Mouse (Mus musculus) bone marrow macrophage, adult 2 months (primary cell): ENCODE results near the gene P2ry13. TPM values are rescaled to one million over a fixed set of nuclear protein-coding genes. Genes with fewer than 3 reads are reported as not detected.

Experiments used
- H3K27ac ChIP-seq: 2 replicates; pipeline ENCODE4 v1.5.1; 2012; ENCODE audit warnings: low read depth, low read length; ENCODE audit not compliant: insufficient read depth
- H3K4me1 ChIP-seq: 2 replicates; pipeline ENCODE4 v1.6.1; 2012; ENCODE audit warnings: low read length; ENCODE audit not compliant: control insufficient read depth, insufficient read depth
- H3K4me3 ChIP-seq: 2 replicates; pipeline ENCODE4 v1.5.1; 2012; ENCODE audit warnings: mild to moderate bottlenecking, low read length, moderate library complexity; ENCODE audit not compliant: insufficient read depth
- CTCF ChIP-seq: IDR thresholded peaks from 2 replicates; pipeline ENCODE4 v1.5.1; 2012; ENCODE audit warnings: low read depth, mild to moderate bottlenecking, low read length, moderate library complexity
- POLR2A ChIP-seq: IDR thresholded peaks from 2 replicates; pipeline ENCODE4 v1.6.1; 2012; ENCODE audit warnings: mild to moderate bottlenecking, low read depth, low read length, borderline replicate concordance
- polyA plus RNA-seq: library from polyadenylated mRNA; stranded (reverse); fragments of >200 nt; gene quantifications from 2 replicates; pipeline ENCODE4 v1.2.4, GENCODE M21; 2012; ENCODE audit not compliant: missing spikeins, insufficient read depth, insufficient read length

The P2ry13 gene
- polyA plus RNA-seq, 1 experiment: 21.0 TPM

DNA sequence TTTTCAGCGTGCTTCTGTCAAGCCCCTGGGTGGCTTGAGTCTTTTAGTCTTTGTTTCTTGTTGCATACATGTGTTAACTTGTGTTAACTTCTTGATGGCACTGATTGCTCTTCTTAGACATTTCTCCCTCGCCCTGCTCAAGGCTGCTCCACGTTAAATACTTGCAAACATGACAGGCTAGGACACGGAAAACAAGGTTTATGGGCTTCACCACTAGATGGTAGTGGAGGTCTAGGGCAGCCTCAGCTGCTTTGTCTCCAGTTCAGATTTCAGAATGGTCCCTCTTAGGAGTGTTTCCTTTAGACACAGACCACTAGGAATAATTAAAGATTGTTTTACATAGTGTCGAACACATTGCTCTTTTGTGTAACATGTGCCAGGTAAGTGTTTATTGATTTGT is 35.4 kb downstream of the P2ry13 start:
- Histone ChIP-seq H3K27ac (no peak overlapping the region), H3K4me1 (peaks cover 9% of the 10 kb centered on the region), H3K4me3 (no peak overlapping the region)
- TF ChIP-seq POLR2A (no peak), CTCF (no peak)

DNA sequence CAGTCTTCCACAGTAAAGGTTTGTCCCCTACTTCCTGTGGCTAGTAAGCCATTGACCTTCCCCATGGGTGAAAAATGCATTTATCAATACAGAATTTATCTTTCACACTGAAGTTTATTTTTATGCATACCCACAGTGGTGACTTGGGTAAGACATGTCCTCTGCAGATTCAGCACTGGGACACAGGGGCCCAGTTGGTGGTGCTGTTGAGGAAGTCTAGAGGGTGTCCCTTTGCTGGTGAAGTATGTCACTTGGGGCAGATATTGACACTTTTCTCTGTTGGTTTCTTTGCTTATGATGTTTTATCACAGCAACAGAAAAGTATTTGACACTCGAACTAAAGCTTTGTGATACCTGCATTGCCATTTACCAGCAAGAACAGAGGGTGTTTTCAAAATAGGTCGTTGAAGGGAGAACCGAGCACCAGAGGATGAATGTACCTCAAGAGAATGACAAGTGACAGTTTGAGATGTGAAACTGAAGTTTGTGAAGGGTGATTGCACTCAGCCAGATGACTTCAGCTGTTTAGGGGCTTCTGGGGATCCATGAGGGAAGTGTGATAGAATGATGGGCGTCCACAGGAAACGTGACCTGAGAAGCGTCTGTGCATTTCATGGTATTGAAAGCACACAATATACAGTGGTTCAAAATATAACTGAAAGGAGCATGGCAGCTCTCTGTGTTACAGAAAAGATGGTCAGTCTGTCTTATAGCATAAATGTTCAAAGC is 36.1 kb downstream of the P2ry13 start:
- Histone ChIP-seq H3K4me1 (peaks cover 9% of the 10 kb centered on the region), H3K4me3 (no peak overlapping the region), H3K27ac (no peak overlapping the region)
- TF ChIP-seq POLR2A (no peak), CTCF (no peak)

DNA sequence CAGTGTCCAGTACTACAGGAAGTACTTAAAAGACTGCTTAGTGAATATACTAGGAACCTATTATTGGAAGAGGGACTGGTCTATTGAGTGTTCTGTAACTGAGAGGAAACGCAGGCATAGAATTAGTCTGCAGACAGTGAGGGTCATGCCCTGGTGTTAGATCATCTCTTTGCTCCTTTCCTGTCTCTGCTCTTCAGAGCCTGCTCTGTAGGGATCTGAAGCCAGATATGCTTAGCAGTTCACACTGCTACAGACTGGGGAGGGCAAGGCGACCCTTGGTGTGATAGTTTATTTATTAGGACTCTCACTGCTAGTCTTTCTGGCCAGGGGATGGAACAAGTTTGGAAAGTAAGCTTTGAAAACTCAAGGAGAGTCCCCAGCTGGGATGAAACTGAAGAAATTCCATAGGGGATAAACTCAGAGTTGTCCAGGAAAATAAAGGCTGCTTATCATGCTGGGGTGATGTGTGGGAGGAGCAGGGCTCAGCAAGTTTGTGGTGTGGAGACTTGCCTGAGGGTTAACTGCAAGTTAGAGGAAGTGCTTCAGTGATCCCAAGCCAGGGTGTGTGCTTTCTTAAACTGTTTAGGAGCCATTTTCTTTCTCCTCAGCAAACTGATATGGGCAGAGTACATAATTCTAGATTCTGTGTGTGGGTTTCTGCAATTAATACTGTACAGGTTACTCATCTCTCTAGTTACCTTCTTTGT is 40.6 kb downstream of the P2ry13 start:
- Histone ChIP-seq H3K27ac (no peak overlapping the region), H3K4me3 (no peak overlapping the region), H3K4me1 (peaks cover 4% of the 10 kb centered on the region; the same call in 1 of the 2 replicates)
- TF ChIP-seq POLR2A (no peak), CTCF (no peak)

DNA sequence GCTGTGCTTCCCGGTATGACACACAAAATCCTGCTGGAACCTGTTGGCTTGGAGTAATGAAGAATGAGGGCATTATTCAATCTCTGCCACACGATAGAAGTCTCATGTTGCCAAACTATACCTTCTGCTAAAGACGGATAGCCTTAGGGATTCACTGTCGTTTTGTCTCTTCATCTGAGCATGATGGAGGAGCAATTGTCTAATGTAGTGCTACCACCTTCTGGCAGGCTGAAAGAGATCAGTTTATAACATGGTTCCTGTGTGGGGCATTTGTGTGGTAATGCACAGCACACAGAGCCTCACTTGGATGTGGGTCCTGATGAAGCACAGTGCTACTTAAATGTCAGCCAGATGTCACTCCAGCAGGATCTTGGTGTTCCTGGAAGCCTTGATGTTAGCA is 41.5 kb downstream of the P2ry13 start:
- Histone ChIP-seq H3K27ac (no peak overlapping the region), H3K4me3 (no peak overlapping the region), H3K4me1 (peaks cover 4% of the 10 kb centered on the region; the same call in 1 of the 2 replicates)
- TF ChIP-seq CTCF (no peak), POLR2A (no peak)

DNA sequence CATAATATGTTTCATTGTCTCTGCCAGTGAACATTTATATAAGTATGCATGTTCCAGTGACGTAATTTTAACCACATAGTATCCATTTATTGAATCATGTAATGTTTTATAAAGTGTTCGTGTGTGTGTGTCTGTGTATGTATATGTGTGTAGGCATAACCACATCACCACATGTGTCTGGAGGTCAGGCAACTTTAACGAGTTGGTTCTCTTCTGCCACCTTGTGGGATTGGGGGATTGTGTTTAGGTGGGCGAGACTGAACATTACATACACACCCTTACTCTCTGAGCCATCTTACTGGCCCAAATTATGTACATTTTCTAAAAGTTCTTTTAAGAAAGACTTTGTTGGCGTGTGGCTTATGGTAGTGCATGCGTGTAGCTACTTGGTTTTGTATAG is 42.2 kb downstream of the P2ry13 start:
- Histone ChIP-seq H3K27ac (no peak overlapping the region), H3K4me1 (peaks cover 4% of the 10 kb centered on the region; the same call in 1 of the 2 replicates), H3K4me3 (no peak overlapping the region)
- no peak for TF ChIP-seq CTCF
- no peak for TF ChIP-seq POLR2A

DNA sequence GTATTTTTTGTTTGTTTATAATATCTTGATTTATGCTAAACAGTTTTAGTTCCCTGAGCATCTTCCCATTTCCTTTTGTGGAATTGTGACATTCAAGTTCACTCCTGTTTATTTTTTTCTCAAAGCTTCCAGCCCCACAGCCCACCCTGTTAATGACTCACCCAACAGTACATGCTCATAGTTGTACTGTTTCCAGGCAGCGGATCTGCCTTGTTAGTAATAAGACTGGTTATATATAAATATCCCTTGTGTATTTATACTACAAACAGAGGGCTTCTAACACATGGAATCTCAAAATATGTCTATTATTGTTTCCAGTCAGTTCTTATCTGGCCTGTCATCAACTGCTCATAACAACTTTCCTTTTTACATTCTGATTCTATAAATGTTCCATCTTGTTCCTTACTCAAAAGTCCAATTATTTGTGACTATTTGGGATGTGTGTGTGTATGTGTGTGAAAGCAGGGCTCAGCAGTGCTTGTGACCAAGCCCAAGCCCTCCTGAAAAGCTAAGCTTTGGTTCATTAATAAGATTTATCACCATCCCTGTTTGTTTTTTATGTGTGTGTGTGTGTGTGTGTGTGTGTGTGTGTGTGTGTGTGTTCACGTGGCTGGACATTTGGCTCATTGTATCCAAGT is 43.1 kb downstream of the P2ry13 start:
- TF ChIP-seq POLR2A (no peak), CTCF (no peak)
- H3K27ac ChIP-seq: no peak overlapping the region

DNA sequence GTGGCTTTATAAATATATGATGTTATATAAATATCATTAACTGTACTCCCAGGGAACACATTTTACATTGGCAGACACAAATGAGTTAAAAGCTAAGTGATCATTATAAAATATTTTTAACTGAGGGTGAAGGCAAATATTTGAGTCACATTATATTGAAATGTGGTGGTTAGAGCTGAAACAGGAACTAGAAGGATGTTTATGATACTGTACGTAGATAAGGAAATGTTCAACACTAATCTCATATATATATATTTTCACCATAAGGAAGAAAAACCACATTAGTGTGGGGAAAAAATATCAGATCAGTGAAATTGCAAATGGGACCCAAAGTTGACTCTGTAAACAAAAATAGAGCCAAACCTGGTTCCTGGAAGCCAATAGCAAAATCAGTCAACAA is 50.2 kb downstream of the P2ry13 start:
- no peak overlapping the region for H3K27ac ChIP-seq
- 0 out of 2 replicates have a peak, but pooled peaks cover 6% of the 10 kb centered on the region for H3K4me1 ChIP-seq
- no peak overlapping the region for H3K4me3 ChIP-seq
- TF ChIP-seq CTCF (no peak), POLR2A (no peak)

More for the DNA sequence above, 43.1 kb downstream of the P2ry13 start:
- Histone ChIP-seq H3K4me3 (no peak overlapping the region), H3K4me1 (peaks cover 4% of the 10 kb centered on the region; the same call in 1 of the 2 replicates)

Other genes with a start within 250 kb of the P2ry13 start
- gene Med12l, start 205.1 kb downstream of the P2ry13 start, polyA plus RNA-seq: 0.44 and 0.49 TPM in 2 replicates
- 0.98 and 1.1 TPM in 2 replicates for gene Gpr171, start 109.1 kb downstream of the P2ry13 start, polyA plus RNA-seq
- gene P2ry14, start 57.3 kb downstream of the P2ry13 start, polyA plus RNA-seq: 65.5 and 75.6 TPM in 2 replicates
- not detected in 2 replicates for gene Gpr87, start 15.8 kb downstream of the P2ry13 start, polyA plus RNA-seq
- gene P2ry12, start 52.0 kb upstream of the P2ry13 start, polyA plus RNA-seq: 34.6 and 38.6 TPM in 2 replicates
- not detected in 2 replicates for gene Igsf10, start 133.5 kb upstream of the P2ry13 start, polyA plus RNA-seq